Mouse (Mus musculus): ENCODE results near the gene Dclk1.

Dclk1 gene

GRCm38 (mm10) chr3:55333511-55333910, 91.3 kb downstream of the Dclk1 start:
- DNase-seq (ENCODE audit: low spot score) = no peak

GRCm38 (mm10) chr3:55336895-55337294, 94.7 kb downstream of the Dclk1 start:
- DNase-seq (ENCODE audit: low spot score) = no peak

GRCm38 (mm10) chr3:55337671-55338070, 95.5 kb downstream of the Dclk1 start:
- DNase-seq (ENCODE audit: low spot score) = no peak

DNA sequence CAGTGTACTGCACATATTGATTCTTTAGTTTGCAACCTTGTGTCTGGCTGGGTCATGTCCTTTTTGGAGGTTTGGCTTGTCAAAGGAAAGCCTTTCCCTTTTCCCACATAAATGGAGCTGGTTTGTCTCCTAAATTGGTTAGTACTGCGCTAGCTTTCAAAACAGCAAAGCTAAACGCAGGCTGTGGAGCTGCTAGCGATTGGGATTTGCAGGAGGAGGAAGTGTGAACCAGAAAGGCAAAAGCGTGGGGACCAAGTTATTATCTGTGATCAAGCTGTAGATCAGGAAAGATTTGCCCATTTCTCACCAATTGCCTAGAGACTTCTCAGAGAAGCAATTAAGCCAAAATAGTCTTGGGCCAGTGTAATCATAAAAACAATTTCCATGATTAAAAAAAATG, 100.3 kb downstream of the Dclk1 start:
- no peak for DNase-seq (ENCODE audit: low spot score)

- DNase-seq (ENCODE audit: low spot score) = peak; percentile 66
Observed at GRCm38 (mm10) chr3:55347371-55348025, 105.3 kb downstream of the Dclk1 start.

GRCm38 (mm10) chr3:55348026-55348390, 105.8 kb downstream of the Dclk1 start:
- no peak for DNase-seq (ENCODE audit: low spot score)

GRCm38 (mm10) chr3:55350194-55350593, 108.0 kb downstream of the Dclk1 start:
- DNase-seq (ENCODE audit: low spot score) = no peak

DNA sequence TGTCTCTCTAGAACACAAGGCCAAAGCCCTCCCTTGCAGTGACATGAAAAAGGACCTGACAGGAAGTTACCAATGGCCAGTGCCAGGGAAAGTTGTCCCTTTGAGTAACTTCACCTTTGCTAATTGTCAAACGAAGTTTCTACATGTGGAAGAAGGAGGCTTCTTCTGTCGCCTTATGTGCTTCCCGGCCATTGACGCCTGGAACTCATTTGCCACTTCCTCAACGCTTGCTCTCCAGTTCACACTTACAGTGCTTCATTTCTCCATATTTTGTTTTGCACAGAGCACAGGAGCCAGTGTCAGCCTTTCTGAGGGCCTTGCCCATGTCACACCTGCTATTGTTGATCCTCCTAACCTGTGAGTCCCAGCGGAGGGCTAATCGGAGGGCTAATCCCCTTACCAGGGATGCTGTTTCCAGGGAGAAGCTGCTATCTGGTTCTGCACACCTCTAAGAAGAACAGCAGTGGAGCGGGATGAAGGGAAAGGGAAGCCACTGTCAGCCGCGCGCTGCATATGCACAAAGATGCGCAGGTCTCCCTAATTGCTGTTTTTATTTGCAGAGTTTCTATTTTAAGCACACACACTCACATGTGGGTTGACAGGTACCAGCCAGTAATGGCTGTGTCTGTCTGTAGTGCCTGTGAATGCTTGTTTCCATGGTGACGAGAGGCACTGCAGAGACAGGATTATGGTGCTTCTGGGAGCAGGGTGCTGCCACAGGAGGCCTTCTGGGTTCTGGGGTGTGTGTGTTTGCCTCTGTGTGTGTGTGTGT, 109.3 kb downstream of the Dclk1 start:
- DNase-seq (ENCODE audit: low spot score) = peak; percentile 68

GRCm38 (mm10) chr3:55352529-55352928, 110.4 kb downstream of the Dclk1 start:
- no peak for DNase-seq (ENCODE audit: low spot score)

GRCm38 (mm10) chr3:55353169-55353568, 111.0 kb downstream of the Dclk1 start:
- no peak for DNase-seq (ENCODE audit: low spot score)

DNA sequence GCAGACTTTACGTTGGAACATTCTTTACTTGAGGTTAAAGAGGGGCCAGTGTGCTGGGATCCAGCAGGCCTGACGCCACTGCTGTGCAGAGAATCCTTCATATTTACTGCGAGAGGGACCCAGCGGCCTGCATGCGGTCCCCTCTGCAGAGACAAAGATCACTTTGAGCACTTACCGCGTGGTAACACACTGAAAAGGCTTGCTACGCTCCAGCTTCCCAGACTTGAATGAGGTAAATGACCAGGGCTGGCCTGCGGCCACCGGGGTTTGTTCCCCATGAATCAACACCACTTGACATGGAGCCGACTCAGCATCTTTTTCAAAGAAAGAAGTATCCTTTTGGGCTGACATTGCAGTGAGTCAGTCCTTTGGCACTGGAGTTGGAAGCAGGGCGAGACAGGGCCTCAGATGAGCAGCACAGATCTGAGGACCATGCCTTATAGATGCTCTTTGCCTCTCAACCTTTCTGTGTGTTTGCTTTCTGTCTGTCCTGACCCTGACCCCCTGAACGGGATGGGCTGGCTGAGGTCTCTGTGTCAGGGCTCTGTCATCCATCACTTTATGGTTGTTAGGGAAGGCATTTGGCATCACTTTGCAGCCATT, 111.8 kb downstream of the Dclk1 start:
- peak; percentile 82 for DNase-seq (ENCODE audit: low spot score)

- DNase-seq (ENCODE audit: low spot score) = peak; percentile 89
Observed at GRCm38 (mm10) chr3:55354765-55355164, 112.6 kb downstream of the Dclk1 start.

DNA sequence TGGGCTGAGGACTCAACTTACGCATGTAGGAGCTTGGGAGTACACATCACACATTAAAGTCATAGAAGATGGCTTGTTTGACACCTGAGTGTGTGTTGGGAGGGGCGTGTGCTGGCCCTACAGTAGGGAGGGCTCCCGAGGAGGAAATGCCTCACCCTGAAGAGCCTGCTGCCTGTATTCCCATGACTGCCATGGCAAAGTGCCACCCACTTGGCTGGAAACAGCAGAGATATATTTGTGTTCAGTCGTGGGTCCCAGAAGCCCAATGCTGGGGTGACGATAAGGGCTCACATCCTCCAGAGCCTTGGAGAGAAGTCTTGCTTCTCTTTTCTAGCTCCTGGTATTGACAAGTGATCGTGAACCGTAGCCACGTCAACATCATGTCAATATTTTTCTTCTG, 116.3 kb downstream of the Dclk1 start:
- DNase-seq (ENCODE audit: low spot score) = no peak

DNA sequence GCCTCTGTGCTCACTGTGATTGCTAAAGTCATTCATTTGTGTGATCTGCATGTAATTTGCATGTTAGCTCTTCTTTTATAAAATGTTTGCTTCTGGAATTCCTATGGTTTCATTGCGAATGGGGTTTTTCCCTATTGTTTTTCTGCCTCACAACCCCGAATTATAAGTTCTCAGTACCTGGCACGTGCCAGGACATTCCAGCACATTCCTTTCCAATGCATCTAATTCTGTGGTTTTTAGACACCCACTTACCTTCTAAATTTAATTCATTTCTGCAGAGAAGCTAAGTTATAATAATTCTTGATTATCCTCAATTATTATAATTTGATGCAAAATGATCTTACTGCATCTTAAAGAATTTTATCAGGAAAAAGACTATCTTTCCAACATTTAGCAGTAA, 118.7 kb downstream of the Dclk1 start:
- no peak for DNase-seq (ENCODE audit: low spot score)

DNA sequence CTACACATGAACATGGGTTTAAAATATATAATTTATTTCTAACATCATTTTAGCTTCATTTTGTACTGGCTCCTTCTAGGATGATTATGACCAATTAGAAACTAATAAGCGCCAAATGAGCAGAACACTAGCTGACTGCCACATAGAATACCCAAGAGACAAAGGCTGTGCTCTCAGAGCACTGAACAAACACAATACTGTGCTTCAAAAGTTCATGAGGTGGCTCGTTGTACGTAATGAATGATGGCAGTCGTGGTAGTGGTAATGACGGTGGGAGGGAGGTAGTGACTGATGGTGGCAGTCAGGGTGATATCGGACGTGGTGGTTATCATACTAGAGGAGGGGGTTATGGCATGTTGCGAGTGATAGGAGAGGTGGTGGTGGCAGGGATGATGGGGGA, 125.0 kb downstream of the Dclk1 start:
- no peak for DNase-seq (ENCODE audit: low spot score)

DNA sequence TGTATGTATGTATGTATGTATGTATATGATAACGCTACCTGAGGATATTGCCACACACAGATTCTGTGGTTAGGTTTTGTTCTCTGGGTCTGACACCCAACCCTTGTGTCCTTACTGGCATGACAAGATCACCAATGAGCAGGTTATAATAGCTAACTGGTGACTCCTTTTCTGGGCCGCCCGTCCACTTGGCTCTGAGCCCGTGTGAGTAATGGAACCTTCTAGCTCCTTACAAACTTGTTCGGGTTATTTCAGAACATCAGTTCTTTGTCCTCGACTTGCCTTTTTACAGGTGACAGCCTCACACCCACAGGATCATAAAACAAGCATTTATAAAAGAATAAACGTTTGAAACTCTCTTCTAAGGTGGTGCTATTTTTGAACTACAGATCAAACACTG, 127.0 kb downstream of the Dclk1 start:
- no peak for DNase-seq (ENCODE audit: low spot score)

DNA sequence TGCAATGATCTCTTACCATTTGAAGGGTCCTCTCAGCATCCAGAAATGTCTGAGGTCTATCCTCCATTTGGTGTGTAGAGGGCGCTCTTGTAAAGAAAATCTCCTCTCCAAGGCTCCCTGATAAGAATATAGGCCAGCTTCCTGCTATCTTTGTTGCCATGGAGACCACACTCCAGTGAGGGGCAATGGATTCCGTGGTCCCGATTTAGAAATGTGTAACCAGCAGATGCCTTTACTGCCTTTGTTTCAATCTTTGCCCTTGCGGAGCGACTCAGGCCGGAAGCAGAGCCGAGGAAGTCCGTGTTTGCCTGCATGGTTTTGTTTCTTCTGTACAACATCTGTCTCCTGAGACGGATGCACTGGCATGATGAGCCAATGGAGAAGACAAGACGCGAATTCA, 131.5 kb downstream of the Dclk1 start:
- DNase-seq (ENCODE audit: low spot score) = peak; percentile 92

- no peak for DNase-seq (ENCODE audit: low spot score)
Observed at GRCm38 (mm10) chr3:55378591-55378990, 136.4 kb downstream of the Dclk1 start.

DNA sequence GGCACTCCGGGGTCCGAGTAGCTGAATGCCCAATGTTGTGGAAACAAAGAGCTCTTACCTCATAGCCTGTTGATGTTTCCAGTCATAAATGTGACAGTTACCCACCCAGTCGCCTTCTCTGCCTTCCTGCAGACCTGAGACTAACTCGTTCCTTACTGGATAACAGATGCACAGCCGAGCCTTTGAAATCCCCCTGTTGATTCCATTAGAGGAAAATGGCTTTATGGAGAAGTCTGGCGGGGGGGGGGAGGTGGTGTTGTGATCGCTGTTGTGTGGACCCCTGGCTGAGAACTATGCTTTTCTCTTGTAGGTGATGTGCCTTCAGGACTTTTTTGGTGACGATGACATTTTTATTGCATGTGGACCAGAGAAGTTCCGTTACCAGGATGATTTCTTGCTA, 138.3 kb downstream of the Dclk1 start:
- DNase-seq (ENCODE audit: low spot score) = peak; percentile 34

DNA sequence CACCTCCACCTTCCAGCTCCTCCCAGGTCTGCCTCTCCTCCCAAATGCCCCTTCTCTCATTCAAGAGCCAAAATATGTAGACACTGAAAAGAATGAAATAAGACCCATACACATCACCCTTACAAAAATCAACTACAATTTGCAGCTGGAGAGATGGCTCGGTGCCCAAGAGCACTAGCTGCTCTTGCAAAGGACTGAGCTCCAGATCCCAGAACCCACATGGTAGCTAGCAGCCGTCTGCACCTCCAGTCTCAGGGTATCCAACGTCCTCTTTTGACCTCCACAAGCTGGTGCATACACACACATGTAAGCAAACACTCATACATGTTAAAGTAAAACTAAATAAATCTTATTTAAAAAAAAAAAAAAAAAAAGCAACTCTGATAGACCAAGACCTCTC, 150.4 kb downstream of the Dclk1 start:
- DNase-seq (ENCODE audit: low spot score) = no peak

GRCm38 (mm10) chr3:55393549-55393948, 151.4 kb downstream of the Dclk1 start:
- DNase-seq (ENCODE audit: low spot score) = no peak

DNA sequence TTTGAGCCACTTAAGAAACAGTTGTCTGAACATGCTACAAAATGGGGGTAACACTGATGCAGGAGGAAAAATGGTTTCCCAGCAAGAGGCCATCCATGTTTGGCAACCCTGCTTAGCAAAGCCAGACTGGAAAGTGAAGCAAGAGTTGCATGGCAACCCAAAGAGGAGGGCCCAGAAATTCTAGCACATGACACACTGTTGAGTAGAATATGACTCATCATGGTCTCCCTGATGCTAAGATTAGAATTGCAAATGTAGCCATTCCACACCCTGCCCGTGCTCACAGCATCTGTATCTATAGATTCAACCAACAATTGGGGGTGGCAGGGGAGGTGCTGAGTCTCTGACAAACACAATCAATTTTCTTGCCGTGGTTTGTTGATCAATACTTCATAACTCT, 154.6 kb downstream of the Dclk1 start:
- no peak for DNase-seq (ENCODE audit: low spot score)
